Mouse (Mus musculus) CH12.LX (cell line): ENCODE data around the gene Hivep2. TPM values are rescaled to one million over a fixed set of nuclear protein-coding genes. Genes with fewer than 3 reads are reported as not detected.

Experiments used
- DNase-seq: peaks from one replicate; pipeline ENCODE4 v3.0.0-alpha.2; 2013; ENCODE audit errors: extremely low read depth
- H3K27ac ChIP-seq: 2 replicates; pipeline ENCODE4 v1.5.1; 2012; ENCODE audit warnings: low read depth, mild to moderate bottlenecking, control low read depth, moderate library complexity; ENCODE audit not compliant: insufficient read depth
- H3K27me3 ChIP-seq: replicated peaks from 2 replicates; pipeline ENCODE3; 2012; ENCODE audit warnings: inconsistent platforms
- H3K36me3 ChIP-seq, 2 experiments: replicated peaks in 1 of 2; 2 replicates each; pipeline versions ENCODE3 to v1.6.1; 2012; ENCODE audit warnings: inconsistent platforms in 1 of 2, low read length in 1 of 2, mild to moderate bottlenecking in 1 of 2, mixed read lengths in 1 of 2, moderate library complexity in 1 of 2; ENCODE audit not compliant: control insufficient read depth in 1 of 2, insufficient read depth in 1 of 2
- H3K4me1 ChIP-seq, 2 experiments: 2 replicates each; pipeline ENCODE4 v1.6.1; 2012; ENCODE audit warnings: inconsistent platforms in 1 of 2, moderate library complexity in 1 of 2; ENCODE audit not compliant: insufficient read depth in 2 of 2, control insufficient read depth in 1 of 2
- H3K4me2 ChIP-seq: 2 replicates; pipeline ENCODE4 v1.6.1; 2012; ENCODE audit warnings: low read depth, mild to moderate bottlenecking, control low read depth; ENCODE audit not compliant: poor library complexity, insufficient read depth, severe bottlenecking
- H3K4me3 ChIP-seq, 3 experiments: fragments of 150-350 bp in 1 of 3; sonication (generic) in 1 of 3; replicated peaks in 1 of 3; 2 replicates each; pipeline versions ENCODE3 to v1.5.1; 2011 to 2012; ENCODE audit warnings: low read depth in 2 of 3, low read length in 2 of 3, mild to moderate bottlenecking in 2 of 3, moderate library complexity in 2 of 3, control low read depth in 1 of 3, improper control_type of control experiment in 1 of 3, inconsistent platforms in 1 of 3, mixed read lengths in 1 of 3; ENCODE audit not compliant: poor library complexity in 1 of 3
- H3K79me2 ChIP-seq: replicated peaks from 2 replicates; pipeline ENCODE4 v1.6.1; 2012; ENCODE audit warnings: mild to moderate bottlenecking, moderate library complexity; ENCODE audit not compliant: control insufficient read depth, poor library complexity, insufficient read depth, severe bottlenecking; ENCODE audit errors: extremely low read depth
- H3K9ac ChIP-seq: 2 replicates; pipeline ENCODE4 v1.6.1; 2012; ENCODE audit warnings: low read depth, mild to moderate bottlenecking, control low read depth, moderate library complexity; ENCODE audit not compliant: insufficient read depth
- H3K9me3 ChIP-seq: replicated peaks from 2 replicates; pipeline ENCODE3; 2012; ENCODE audit warnings: low read length, inconsistent platforms, mixed read lengths
- BHLHE40 ChIP-seq: IDR thresholded peaks from 2 replicates; pipeline ENCODE4 v1.6.1; 2011; ENCODE audit warnings: mild to moderate bottlenecking, low read depth, low read length, improper control_type of control experiment
- CHD1 ChIP-seq: IDR thresholded peaks from 2 replicates; pipeline ENCODE4 v1.6.1; 2012; ENCODE audit warnings: low read depth, low read length, improper control_type of control experiment, inconsistent platforms
- ETS1 ChIP-seq: conservative IDR thresholded peaks from 2 replicates; pipeline ENCODE4 v1.6.1; 2012; ENCODE audit warnings: low read depth, mild to moderate bottlenecking, inconsistent platforms, low read length, improper control_type of control experiment, moderate library complexity
- HCFC1 ChIP-seq: IDR thresholded peaks from 2 replicates; pipeline ENCODE4 v1.6.1; 2012; ENCODE audit warnings: low read depth, mild to moderate bottlenecking, inconsistent platforms, low read length, improper control_type of control experiment
- IRF4 ChIP-seq: IDR thresholded peaks from 2 replicates; pipeline ENCODE4 v1.6.1; 2014; ENCODE audit warnings: low read depth, mild to moderate bottlenecking, inconsistent platforms, low read length, improper control_type of control experiment
- JUND ChIP-seq: conservative IDR thresholded peaks from 2 replicates; pipeline ENCODE4 v1.6.1; 2011; ENCODE audit warnings: low read depth, low read length, improper control_type of control experiment
- MEF2A ChIP-seq: IDR thresholded peaks from 2 replicates; pipeline ENCODE4 v1.6.1; 2014; ENCODE audit warnings: low read depth, mild to moderate bottlenecking, inconsistent platforms, low read length, improper control_type of control experiment, borderline replicate concordance
- MXI1 ChIP-seq: IDR thresholded peaks from 2 replicates; pipeline ENCODE4 v1.6.1; 2011; ENCODE audit warnings: mild to moderate bottlenecking, low read depth, low read length, improper control_type of control experiment
- NELFE ChIP-seq: IDR thresholded peaks from 2 replicates; pipeline ENCODE4 v1.6.1; 2011; ENCODE audit warnings: low read depth, low read length, improper control_type of control experiment
- ZC3H11A ChIP-seq: IDR thresholded peaks from 2 replicates; pipeline ENCODE4 v1.6.1; 2012; ENCODE audit warnings: low read depth, mild to moderate bottlenecking, inconsistent platforms, low read length, improper control_type of control experiment
- ZKSCAN1 ChIP-seq: IDR thresholded peaks from 2 replicates; pipeline ENCODE4 v1.6.1; 2012; ENCODE audit warnings: low read depth, inconsistent platforms, low read length, improper control_type of control experiment, borderline replicate concordance
- dilution Hi-C: fragments of 300-500 bp; cut with MboI; formaldehyde crosslinking; loops from 2 replicates; pipeline ENCODE4 v1.14.3; 2020; ENCODE audit warnings: low sequenced_read_pairs; ENCODE audit not compliant: extremely low pct_unique_long_range_greater_than_20kb, extremely low pct_ligation_motif_present
- in situ Hi-C: fragments of 300-500 bp; cut with MboI; formaldehyde crosslinking; loops from 3 replicates; pipeline ENCODE4 v1.14.3; 2019; ENCODE audit warnings: low sequenced_read_pairs, low pct_ligation_motif_present, low pct_unique_long_range_greater_than_20kb, mixed read lengths
- polyA plus RNA-seq: library from polyadenylated mRNA; unstranded; fragments of >175 nt; gene quantifications from 2 replicates; pipeline ENCODE4 v1.2.1, GENCODE M21; 2012; ENCODE audit warnings: low read depth; ENCODE audit not compliant: insufficient read length
- total RNA-seq, 2 experiments: library from RNA; depleted of rRNA; stranded (reverse); fragments of 300-350 nt in 1 of 2; fragments of >200 nt in 1 of 2; gene quantifications; 2 replicates each; pipeline ENCODE4 v1.2.3; 2012 to 2014

The Hivep2 gene
- total and polyA plus RNA-seq, 3 experiments = 0.59 to 2.7 (median 1.4) TPM

- no peak for TF ChIP-seq NELFE
- TF ChIP-seq BHLHE40 = no peak
- no peak for TF ChIP-seq ZKSCAN1
- no peak for TF ChIP-seq MXI1
- no peak for TF ChIP-seq MEF2A
- no peak for TF ChIP-seq CHD1
- TF ChIP-seq, all 38 proteins: peak for 0
- Histone ChIP-seq H3K4me2 (no peak overlapping the region), H3K4me1 (no peaks in the 10 kb centered on the region), H3K9ac (no peak overlapping the region), H3K9me3 (no peaks in the 10 kb centered on the region), H3K36me3 (no peaks in the 10 kb centered on the region), H3K4me3 (no peak overlapping the region), H3K27ac (no peak overlapping the region), H3K27me3 (no peaks in the 10 kb centered on the region), H3K79me2 (no peaks in the 10 kb centered on the region)
- dilution Hi-C loops = no loop called here
- DNase-seq = no peak
- in situ Hi-C loops = no loop called here
These were observed 109.9 kb downstream of the Hivep2 start for GRCm38 (mm10) chr10:14075767-14076166.

GRCm38 (mm10) chr10:14076880-14077279 is 111.0 kb downstream of the Hivep2 start:
- in situ Hi-C loops (no loop called here), dilution Hi-C loops (no loop called here)
- H3K4me3 ChIP-seq = no peak overlapping the region
- H3K27ac ChIP-seq = no peak overlapping the region
- TF ChIP-seq JUND (no peak), IRF4 (no peak), NELFE (no peak), ZC3H11A (no peak), HCFC1 (no peak), ETS1 (no peak)
- no peaks in the 10 kb centered on the region for H3K36me3 ChIP-seq
- no peaks in the 10 kb centered on the region for H3K27me3 ChIP-seq
- H3K4me1 ChIP-seq = no peaks in the 10 kb centered on the region
- no peak for DNase-seq
- no peak overlapping the region for H3K9ac ChIP-seq
- H3K4me2 ChIP-seq = no peak overlapping the region
- no peaks in the 10 kb centered on the region for H3K79me2 ChIP-seq
- H3K9me3 ChIP-seq = no peaks in the 10 kb centered on the region

GRCm38 (mm10) chr10:14080830-14081229 is 115.0 kb downstream of the Hivep2 start:
- Histone ChIP-seq H3K27ac (no peak overlapping the region), H3K4me1 (peaks cover 9 to 19% of the 10 kb centered on the region in 2 experiments), H3K36me3 (no peaks in the 10 kb centered on the region), H3K79me2 (no peaks in the 10 kb centered on the region), H3K9ac (no peak overlapping the region), H3K4me3 (no peak overlapping the region), H3K4me2 (no peak overlapping the region), H3K27me3 (no peaks in the 10 kb centered on the region), H3K9me3 (no peaks in the 10 kb centered on the region)
- no peak for TF ChIP-seq BHLHE40
- DNase-seq = no peak
- in situ Hi-C loops (no loop called here), dilution Hi-C loops (no loop called here)
